Mouse (Mus musculus) cerebellum, adult 2 months (tissue): Measurements from ENCODE around the gene Gm21861.
"Not testable (repeated sequence)": the region's sequence is repeated elsewhere in the genome, so short reads cannot be mapped to it uniquely, and the experiment has no call there.

Experiments used
- CTCF ChIP-seq: fragments of 200-500 bp; IDR thresholded peaks from 2 replicates; pipeline ENCODE4 v1.5.1; 2011; ENCODE audit warnings: low read depth, mild to moderate bottlenecking, control low read depth, low read length, moderate library complexity, borderline replicate concordance; ENCODE audit not compliant: insufficient read depth
- POLR2A ChIP-seq: fragments of 200-500 bp; IDR thresholded peaks from 2 replicates; pipeline ENCODE4 v1.6.1; 2011; ENCODE audit warnings: low read length, control low read depth, borderline replicate concordance; ENCODE audit not compliant: insufficient read depth

- not testable (repeated sequence) for TF ChIP-seq CTCF, POLR2A
Measured at GRCm38 (mm10) chrY:58814497-58814896, at the start of gene Gm21861.
